Comparison of ENCODE assay signal across 17 mouse cellular contexts in genomic region chr6:134890436-134890835, GRCm38 (mm10).
"Had no signal": no experiment of that assay in that cellular context is flagged by ENCODE, and none has a peak within 500 bp of the region (broad histone marks: within the 10 kb centered on the region; RNA-seq: fewer than 3 reads in every experiment).

No protein-coding gene starts in this region.

- H3K4me2 ChIP-seq: lung, embryonic 14.5 days; midbrain, embryonic 12.5 days; neural tube, embryonic 13.5 days; neural tube, embryonic 15.5 days had no signal

- H3K9ac ChIP-seq: lung, embryonic 14.5 days; midbrain, embryonic 12.5 days; neural tube, embryonic 13.5 days; neural tube, embryonic 15.5 days had no signal

- H3K9me3 ChIP-seq: midbrain, embryonic 12.5 days; neural tube, embryonic 13.5 days; neural tube, embryonic 15.5 days had no signal

- H3K27ac ChIP-seq: midbrain, embryonic 12.5 days; neural tube, embryonic 13.5 days; neural tube, embryonic 15.5 days had no signal

- H3K27me3 ChIP-seq: midbrain, embryonic 12.5 days; neural tube, embryonic 13.5 days; neural tube, embryonic 15.5 days had no signal

- H3K36me3 ChIP-seq: midbrain, embryonic 12.5 days; neural tube, embryonic 13.5 days; neural tube, embryonic 15.5 days had no signal

- DNase-seq: lung, adult 18-20 months; lung, embryonic 14.5 days; lung, postnatal 10 days; lung, postnatal 4 days; midbrain, embryonic 14.5 days; retina, postnatal 1 day; right cerebral cortex, adult 18-20 months; right cerebral cortex, postnatal 25 days; right cerebral cortex, postnatal 4 days; spleen, adult 18-20 months; thymus, adult 18-20 months; thymus, postnatal 14 days; thymus, postnatal 36 days had no signal

- H3K4me3 ChIP-seq: midbrain, embryonic 12.5 days; myocyte; neural tube, embryonic 13.5 days; neural tube, embryonic 15.5 days had no signal
